Comparison of ENCODE assay signal across 17 mouse cellular contexts in genomic region chr15:100628797-100629196, GRCm38 (mm10). TPM values are rescaled to one million over a fixed set of nuclear protein-coding genes. Genes with fewer than 3 reads are reported as not detected.
A peak's percentile ranks its signal among the peaks of the same experiment; 100 is the strongest.
DNase-seq lines count a peak whose midpoint lies in the region; ATAC-seq lines count a peak whose summit lies in the region.
"Had no signal": no experiment of that assay in that cellular context is flagged by ENCODE, and none has a peak within 500 bp of the region (broad histone marks: within the 10 kb centered on the region; RNA-seq: fewer than 3 reads in every experiment).

No protein-coding gene starts in this region.

- WGBS in heart, embryonic 13.5 days: 48% methylated on average over 7 of the region's 7 CpGs
- WGBS in forebrain, embryonic 13.5 days: 62% methylated on average over 7 of the region's 7 CpGs

- H3K27me3 ChIP-seq in heart, embryonic 13.5 days (replicated peaks): peaks cover 9% of the 10 kb centered on the region
- H3K27me3 ChIP-seq in forebrain, embryonic 13.5 days: peaks cover 16% of the 10 kb centered on the region

- H3K4me1 ChIP-seq in heart, embryonic 13.5 days: peaks cover 12% of the 10 kb centered on the region
- 0 out of 2 replicates have a peak, but pooled peaks cover 7% of the 10 kb centered on the region for H3K4me1 ChIP-seq in forebrain, embryonic 13.5 days

- H3K36me3 ChIP-seq in heart, embryonic 13.5 days: no peaks in the 10 kb centered on the region
- H3K36me3 ChIP-seq in forebrain, embryonic 13.5 days (ENCODE audit: poor library complexity, severe bottlenecking): no peaks in the 10 kb centered on the region
- H3K36me3 ChIP-seq: hindbrain, embryonic 10.5 days; midbrain, embryonic 12.5 days had no signal

- ATAC-seq in heart, embryonic 13.5 days (ENCODE audit: extremely low read depth, insufficient number of reproducible peaks, low FRiP score, low TSS enrichment): no peak
- no peak for ATAC-seq in forebrain, embryonic 13.5 days
- ATAC-seq: forebrain, postnatal 0 days had no signal

- peak overlapping the region; percentile 51; the same call in 1 of the 2 replicates for H3K27ac ChIP-seq in heart, embryonic 13.5 days (replicated peaks)
- H3K27ac ChIP-seq in forebrain, embryonic 13.5 days: no peak overlapping the region
- H3K27ac ChIP-seq: midbrain, embryonic 12.5 days had no signal

- DNase-seq in heart, postnatal 4 days: no peak
- DNase-seq in kidney, postnatal 10 days: peak; percentile 44
- DNase-seq in kidney, postnatal 14 days: no peak
- peak; percentile 84 for DNase-seq in MN1 (ENCODE audit: low spot score)
- peak; percentile 55 for DNase-seq in lung, postnatal 10 days
- DNase-seq in right cerebral cortex, postnatal 25 days: no peak
- DNase-seq: cerebellum, adult 11-12 months; forebrain, postnatal 0 days; gastrocnemius, postnatal 10 days; layer of hippocampus, adult 9-11 months; right cerebral cortex, adult 18-20 months; thymus, adult 2 months had no signal

- no peaks in the 10 kb centered on the region for H3K9me3 ChIP-seq in heart, embryonic 13.5 days
- no peaks in the 10 kb centered on the region for H3K9me3 ChIP-seq in forebrain, embryonic 13.5 days (replicated peaks)
- H3K9me3 ChIP-seq: hindbrain, embryonic 10.5 days; midbrain, embryonic 12.5 days had no signal

- no peak overlapping the region for H3K4me2 ChIP-seq in heart, embryonic 13.5 days
- no peak overlapping the region for H3K4me2 ChIP-seq in forebrain, embryonic 13.5 days
- H3K4me2 ChIP-seq: midbrain, embryonic 12.5 days had no signal

- no peak overlapping the region for H3K4me3 ChIP-seq in heart, embryonic 13.5 days
- H3K4me3 ChIP-seq in forebrain, embryonic 13.5 days: no peak overlapping the region
- H3K4me3 ChIP-seq: hindbrain, embryonic 10.5 days; midbrain, embryonic 12.5 days; myocyte had no signal

- H3K9ac ChIP-seq in heart, embryonic 13.5 days: no peak overlapping the region
- H3K9ac ChIP-seq in forebrain, embryonic 13.5 days: no peak overlapping the region
- H3K9ac ChIP-seq: forebrain, postnatal 0 days; midbrain, embryonic 12.5 days had no signal

RNA-seq across cellular contexts. Expression of gene Smagp, which starts 7.9 kb away (rescaled TPM):
- 15.3 and 16.0 TPM in 2 replicates for polyA plus RNA-seq in heart, embryonic 13.5 days (2015; fragmentation: Nextera tagmentation; extraction: Ambion mirVana)
- 10 to 100 TPM; 21.6 to 22.6 TPM for total RNA-seq in heart, postnatal 4 days (2021)
- polyA plus RNA-seq in forebrain, embryonic 13.5 days (2015; fragmentation: Nextera tagmentation; extraction: Ambion mirVana): 1.7 and 2.1 TPM in 2 replicates

RNA-seq across cellular contexts. Expression of gene Dazap2, which starts 13.6 kb away (rescaled TPM):
- 202 and 203 TPM in 2 replicates for polyA plus RNA-seq in heart, embryonic 13.5 days (2015; fragmentation: Nextera tagmentation; extraction: Ambion mirVana)
- total RNA-seq in heart, postnatal 4 days (2021): 100 to 1,000 TPM; 147 to 155 TPM
- polyA plus RNA-seq in forebrain, embryonic 13.5 days (2015; fragmentation: Nextera tagmentation; extraction: Ambion mirVana): 190 and 192 TPM in 2 replicates

RNA-seq across cellular contexts. Expression of gene Pou6f1, which starts 29.0 kb away (rescaled TPM):
- 4.4 and 5.6 TPM in 2 replicates for polyA plus RNA-seq in heart, embryonic 13.5 days (2015; fragmentation: Nextera tagmentation; extraction: Ambion mirVana)
- total RNA-seq in heart, postnatal 4 days (2021): 10 to 100 TPM; 26.3 to 29.3 TPM
- polyA plus RNA-seq in forebrain, embryonic 13.5 days (2015; fragmentation: Nextera tagmentation; extraction: Ambion mirVana): 36.4 and 37.5 TPM in 2 replicates

RNA-seq across cellular contexts. Expression of gene Bin2, which starts 40.6 kb away (rescaled TPM):
- polyA plus RNA-seq in heart, embryonic 13.5 days (2015; fragmentation: Nextera tagmentation; extraction: Ambion mirVana): 2.9 and 3.2 TPM in 2 replicates
- 1 to 10 TPM; 1.6 to 2.0 TPM for total RNA-seq in heart, postnatal 4 days (2021)
- 1.3 and 1.7 TPM in 2 replicates for polyA plus RNA-seq in forebrain, embryonic 13.5 days (2015; fragmentation: Nextera tagmentation; extraction: Ambion mirVana)
- polyA plus RNA-seq: myocyte had no signal

RNA-seq across cellular contexts. Expression of gene Cela1, which starts 58.9 kb away (rescaled TPM):
- 1.7 TPM in 2 replicates for polyA plus RNA-seq in heart, embryonic 13.5 days (2015; fragmentation: Nextera tagmentation; extraction: Ambion mirVana)
- not detected for total RNA-seq in heart, postnatal 4 days (2021)
- 0.23 and 1.2 TPM in 2 replicates for polyA plus RNA-seq in forebrain, embryonic 13.5 days (2015; fragmentation: Nextera tagmentation; extraction: Ambion mirVana)

Comparison
In these comparisons a context has a peak if more than half of its experiments do, and no peak if none do; other contexts are left out.
1. DNase-seq: peak in kidney, postnatal 10 days (single experiment), MN1 (single experiment) and lung, postnatal 10 days (single experiment); none in heart, postnatal 4 days (single experiment), kidney, postnatal 14 days (single experiment) and right cerebral cortex, postnatal 25 days (single experiment).